In genomic region chr3:55684892-55685291, GRCm38 (mm10) we compare ENCODE assay signal across 8 mouse cellular contexts.
DNase-seq lines count a peak whose midpoint lies in the region; ATAC-seq lines count a peak whose summit lies in the region.

No protein-coding gene starts in this region.

- H3K9ac ChIP-seq in limb, embryonic 12.5 days (replicated peaks): no peak overlapping the region

- peak; percentile 35 to 47 for DNase-seq in right cerebral cortex, adult 2 months (ENCODE audit: low spot score in 2 of 2)
- DNase-seq in right cerebral cortex, postnatal 14 days: no peak
- peak; percentile 29 for DNase-seq in fibroblast of lung, adult 2 months (ENCODE audit: low read depth)
- DNase-seq in telencephalon, adult 2 months (ENCODE audit: low read depth, low spot score): peak; percentile 44
- no peak for DNase-seq in lung, postnatal 36 days

- H3K36me3 ChIP-seq in limb, embryonic 12.5 days: no peaks in the 10 kb centered on the region

- peaks cover 54% of the 10 kb centered on the region for H3K4me1 ChIP-seq in limb, embryonic 12.5 days (replicated peaks)

- no peak overlapping the region for H3K4me2 ChIP-seq in limb, embryonic 12.5 days

- WGBS in limb, embryonic 12.5 days: 21% methylated on average over 4 of the region's 4 CpGs

- no peaks in the 10 kb centered on the region for H3K27me3 ChIP-seq in limb, embryonic 12.5 days

- ATAC-seq in limb, embryonic 12.5 days (ENCODE audit: insufficient number of reproducible peaks, insufficient read depth, low FRiP score, low TSS enrichment, low read depth): no peak
- ATAC-seq in megakaryocyte-erythroid progenitor cell, adult 5-6 weeks (replicated peaks; ENCODE audit: low FRiP score, low TSS enrichment, poor library complexity, severe bottlenecking): no peak
- ATAC-seq in CD4-positive, CD25-positive, alpha-beta regulatory T cell, adult 4 months: no peak

- no peaks in the 10 kb centered on the region for H3K9me3 ChIP-seq in limb, embryonic 12.5 days

- no peak overlapping the region for H3K4me3 ChIP-seq in limb, embryonic 12.5 days (replicated peaks)

- peak overlapping the region; percentile 71 for H3K27ac ChIP-seq in limb, embryonic 12.5 days

Comparison
In these comparisons a context has a peak if more than half of its experiments do, and no peak if none do; other contexts are left out.
1. DNase-seq: peak in right cerebral cortex, adult 2 months (2 of 2), fibroblast of lung, adult 2 months (single experiment) and telencephalon, adult 2 months (single experiment); none in right cerebral cortex, postnatal 14 days (single experiment) and lung, postnatal 36 days (single experiment).